17 mouse cellular contexts compared by ENCODE assay signal in the genomic region with DNA sequence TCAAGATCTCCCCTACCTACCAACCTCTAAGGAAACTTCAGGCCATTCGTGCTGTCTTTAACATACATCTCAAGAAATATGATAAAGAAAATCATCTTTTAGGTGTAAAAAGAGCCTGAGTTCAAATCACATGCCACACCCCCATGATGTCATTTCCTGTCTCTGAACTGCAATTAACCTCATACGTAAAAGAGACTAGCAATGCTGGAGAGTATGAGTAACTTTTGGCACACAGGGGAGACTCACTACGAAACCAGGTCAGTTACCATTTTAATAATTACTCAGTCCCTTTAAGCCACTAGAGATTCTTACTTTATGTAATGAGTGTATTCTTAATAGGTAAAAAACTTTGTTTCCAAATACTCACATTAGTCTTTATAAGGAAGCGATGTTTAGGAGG.
"Had no signal": no experiment of that assay in that cellular context is flagged by ENCODE, and none has a peak within 500 bp of the region (broad histone marks: within the 10 kb centered on the region; RNA-seq: fewer than 3 reads in every experiment).

No protein-coding gene starts in this region.

- H3K4me1 ChIP-seq: lung, embryonic 15.5 days; megakaryocyte, embryonic 14.5 days; midbrain, embryonic 13.5 days; midbrain, embryonic 15.5 days; neural tube, embryonic 12.5 days; stomach, embryonic 15.5 days had no signal

- H3K4me2 ChIP-seq: lung, embryonic 15.5 days; midbrain, embryonic 11.5 days; midbrain, embryonic 13.5 days; midbrain, embryonic 15.5 days; neural tube, embryonic 12.5 days; stomach, embryonic 15.5 days had no signal

- H3K27me3 ChIP-seq: lung, embryonic 15.5 days; megakaryocyte, embryonic 14.5 days; midbrain, embryonic 13.5 days; midbrain, embryonic 15.5 days; neural tube, embryonic 12.5 days; stomach, embryonic 15.5 days had no signal

- H3K36me3 ChIP-seq: lung, embryonic 15.5 days; midbrain, embryonic 13.5 days; midbrain, embryonic 15.5 days; neural tube, embryonic 12.5 days; stomach, embryonic 15.5 days had no signal

- H3K9ac ChIP-seq: lung, embryonic 15.5 days; midbrain, embryonic 13.5 days; midbrain, embryonic 15.5 days; neural tube, embryonic 12.5 days; stomach, embryonic 15.5 days had no signal

- DNase-seq: lung, adult 2 months; lung, postnatal 14 days; lung, postnatal 36 days; right cerebral cortex, postnatal 14 days; thymus, adult 2 months; thymus, postnatal 25 days; thymus, postnatal 4 days had no signal

- H3K27ac ChIP-seq: lung, embryonic 15.5 days; macrophage; midbrain, embryonic 13.5 days; midbrain, embryonic 15.5 days; neural tube, embryonic 12.5 days; stomach, embryonic 15.5 days; stomach, postnatal 0 days had no signal

- H3K9me3 ChIP-seq: lung, embryonic 15.5 days; megakaryocyte, embryonic 14.5 days; midbrain, embryonic 13.5 days; midbrain, embryonic 15.5 days; neural tube, embryonic 12.5 days; stomach, embryonic 15.5 days had no signal

- ATAC-seq: lung, postnatal 0 days; midbrain, embryonic 13.5 days; midbrain, embryonic 15.5 days had no signal

- H3K4me3 ChIP-seq: lung, embryonic 15.5 days; megakaryocyte, embryonic 14.5 days; midbrain, embryonic 13.5 days; midbrain, embryonic 15.5 days; neural tube, embryonic 12.5 days; stomach, embryonic 15.5 days had no signal
